Mouse (Mus musculus) gastrocnemius, adult 18-20 months (tissue): Measurements from ENCODE around the gene Gm8005. TPM values are rescaled to one million over a fixed set of nuclear protein-coding genes. Genes with fewer than 3 reads are reported as not detected.
"Not testable (repeated sequence)": the region's sequence is repeated elsewhere in the genome, so short reads cannot be mapped to it uniquely, and the experiment has no call there.

Experiments used
- DNase-seq: peaks from one replicate; pipeline ENCODE4 v3.0.0; 2021; ENCODE audit warnings: low spot score
- long read RNA-seq, 2 experiments: library from polyadenylated mRNA; stranded (forward); transcript quantifications; one replicate each; pipeline ENCODE4 v2.0.0; 2021
- total RNA-seq, 2 experiments: library from RNA; stranded (reverse); gene quantifications; 2 replicates each; pipeline ENCODE4 v1.2.3; 2021

Gene Gm8005
- not detected for total RNA-seq
- long read RNA-seq, experiment 1, result 0 reads
- long read RNA-seq, experiment 2, result 0 reads

DNA sequence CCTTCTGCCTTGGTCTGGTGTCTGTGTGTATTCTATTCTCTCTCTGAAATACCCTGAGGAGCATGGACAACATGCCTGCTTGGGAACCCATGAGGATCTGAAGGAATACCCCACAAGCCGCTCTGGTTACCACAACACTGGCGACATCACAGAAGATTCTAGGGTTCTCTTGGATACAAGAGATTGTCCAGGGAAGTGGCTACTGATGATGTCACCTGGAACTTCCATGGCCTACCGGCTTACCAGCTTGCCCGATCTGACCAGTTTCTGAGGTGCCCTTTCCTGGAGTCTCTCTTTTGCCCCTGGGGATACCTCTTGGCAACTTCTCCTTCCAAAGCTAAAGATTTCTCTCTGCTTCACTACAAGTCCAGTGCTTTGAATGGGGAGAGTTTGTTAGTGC is at the start of gene Gm8005:
Gene Gm8005, minus strand, starts transcription at position 101 of the 400 bp plus-strand sequence.
- DNase-seq, result not testable (repeated sequence)

DNA sequence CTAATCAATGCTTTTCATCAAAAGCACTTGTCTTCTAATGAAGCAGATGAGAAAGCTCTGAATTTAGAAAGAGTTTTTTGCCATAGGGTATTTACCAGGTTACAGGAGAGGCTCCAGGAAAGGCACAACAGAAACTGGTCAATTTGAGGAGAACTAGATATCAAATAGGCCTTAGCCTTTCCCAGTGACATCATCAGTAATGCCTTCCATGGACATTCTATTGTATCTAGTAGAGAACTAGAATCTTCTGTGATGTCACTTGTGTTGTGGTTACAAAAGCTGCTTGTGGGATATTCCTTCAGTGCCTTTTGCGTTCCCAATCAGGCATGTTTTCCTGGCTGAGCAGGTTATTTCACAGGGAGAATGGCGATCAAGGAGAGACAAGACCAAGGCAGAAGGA is 24.1 kb upstream of the Gm8005 start, which contains the start of gene Gm8011:
Gene Gm8011, plus strand, starts transcription at position 301 of the 400 bp plus-strand sequence.
- not testable (repeated sequence) for DNase-seq

Other genes with a start within 250 kb of the Gm8005 start
- gene Gm3573, start 248.9 kb downstream of the Gm8005 start, total RNA-seq, result not detected
- gene Gm17026, start 179.6 kb downstream of the Gm8005 start, total RNA-seq, result not detected
- gene Gm9611, start 142.3 kb downstream of the Gm8005 start, total RNA-seq, result not detected
- gene Gm7995, start 129.5 kb downstream of the Gm8005 start, total RNA-seq, result not detected
- not detected for gene Gm8011, start 24.2 kb upstream of the Gm8005 start, total RNA-seq
- not detected for gene Gm8020, start 62.7 kb upstream of the Gm8005 start, total RNA-seq
- not detected for gene Gm8024, start 84.6 kb upstream of the Gm8005 start, total RNA-seq
- gene Gm17124, start 160.2 kb upstream of the Gm8005 start, total RNA-seq, result not detected
- gene Gm3633, start 202.2 kb upstream of the Gm8005 start, total RNA-seq, result not detected
- gene Gm10378, start 216.3 kb upstream of the Gm8005 start, total RNA-seq, result not detected